Mouse (Mus musculus) heart, embryonic 15.5 days (tissue): ENCODE data around the gene Tmem11. TPM values are rescaled to one million over a fixed set of nuclear protein-coding genes. Genes with fewer than 3 reads are reported as not detected.
A peak's percentile ranks its signal among the peaks of the same experiment; 100 is the strongest.

Experiments used
- ATAC-seq: fragments of 200-750 bp; cut with Nextera tagmentation; replicated peaks from 2 replicates; pipeline ENCODE4 v1.8.0; 2017; ENCODE audit warnings: low read depth, moderate TSS enrichment; ENCODE audit not compliant: insufficient number of reproducible peaks, insufficient read depth, low FRiP score
- H3K27ac ChIP-seq: fragments of 300-500 bp; sonication (generic); 2 replicates; pipeline ENCODE4 v1.5.1; 2015; ENCODE audit warnings: mild to moderate bottlenecking, inconsistent platforms
- H3K27me3 ChIP-seq: fragments of 300-500 bp; sonication (generic); 2 replicates; pipeline ENCODE4 v1.6.1; 2015; ENCODE audit warnings: inconsistent platforms
- H3K36me3 ChIP-seq: fragments of 300-500 bp; sonication (generic); 2 replicates; pipeline ENCODE4 v1.6.1; 2015; ENCODE audit warnings: mild to moderate bottlenecking, inconsistent platforms
- H3K4me1 ChIP-seq: fragments of 300-500 bp; sonication (generic); replicated peaks from 2 replicates; pipeline ENCODE4 v1.6.1; 2015; ENCODE audit warnings: inconsistent platforms
- H3K4me2 ChIP-seq: fragments of 300-500 bp; sonication (generic); 2 replicates; pipeline ENCODE4 v1.6.1; 2015; ENCODE audit warnings: inconsistent platforms, mild to moderate bottlenecking, moderate library complexity
- H3K4me3 ChIP-seq: fragments of 300-500 bp; sonication (generic); 2 replicates; pipeline ENCODE4 v1.5.1; 2015; ENCODE audit warnings: mild to moderate bottlenecking, inconsistent platforms
- H3K9ac ChIP-seq: fragments of 300-500 bp; sonication (generic); 2 replicates; pipeline ENCODE4 v1.6.1; 2015; ENCODE audit warnings: mild to moderate bottlenecking, inconsistent platforms
- H3K9me3 ChIP-seq: fragments of 300-500 bp; sonication (generic); replicated peaks from 2 replicates; pipeline ENCODE4 v1.6.1; 2016; ENCODE audit warnings: inconsistent platforms
- WGBS: fragments of 180-500 bp; shearing (Covaris S2); methylation state at CpG from one replicate; pipeline ENCODE4 v1.1.7; 2015; ENCODE audit warnings: mixed read lengths; 5-methylcytosine and 5-hydroxymethylcytosine counted together
- polyA plus RNA-seq: library from polyadenylated mRNA; unstranded; fragments of >200 nt; fragmentation: Nextera tagmentation; extraction: Ambion mirVana; gene quantifications from 2 replicates; pipeline ENCODE4 v1.2.1, GENCODE M21; 2015

The Tmem11 gene
- polyA plus RNA-seq, result 52.1 and 63.2 TPM in 2 replicates

GRCm38 (mm10) chr11:60878675-60879294 lies at the start of gene Tmem11:
Tmem11 (minus strand) TSS chr11:60879272.
- H3K36me3 ChIP-seq, result no peaks in the 10 kb centered on the region
- peak; percentile 98 for ATAC-seq
- H3K27ac ChIP-seq, result peak within 1 kb of the TSS; percentile 95
- no peaks in the 10 kb centered on the region for H3K9me3 ChIP-seq
- H3K4me2 ChIP-seq, result peak within 1 kb of the TSS; percentile 69
- peak within 1 kb of the TSS; percentile 96 for H3K9ac ChIP-seq
- H3K4me3 ChIP-seq, result peak within 1 kb of the TSS; percentile 84
- WGBS, result under 1% methylated on average over 61 of the region's 62 CpGs
- peaks cover 48% of the 10 kb centered on the region for H3K4me1 ChIP-seq
- H3K27me3 ChIP-seq, result no peaks in the 10 kb centered on the region

GRCm38 (mm10) chr11:60927264-60927663 lies 48.2 kb upstream of the Tmem11 start:
- Histone ChIP-seq H3K9ac (no peak overlapping the region), H3K9me3 (no peaks in the 10 kb centered on the region), H3K4me3 (peak overlapping the region; percentile 7; the same call in 1 of the 2 replicates)

GRCm38 (mm10) chr11:60924981-60925380 lies 45.9 kb upstream of the Tmem11 start:
- no peaks in the 10 kb centered on the region for H3K27me3 ChIP-seq
- H3K36me3 ChIP-seq, result no peaks in the 10 kb centered on the region
- peaks cover 9% of the 10 kb centered on the region for H3K4me1 ChIP-seq
- no peak overlapping the region for H3K9ac ChIP-seq
- H3K4me2 ChIP-seq, result no peak overlapping the region
- no peak overlapping the region for H3K27ac ChIP-seq
- H3K4me3 ChIP-seq, result no peak overlapping the region
- H3K9me3 ChIP-seq, result no peaks in the 10 kb centered on the region
- ATAC-seq, result no peak
- 90% methylated on average over 1 of the region's 1 CpGs for WGBS

More at GRCm38 (mm10) chr11:60927264-60927663, 48.2 kb upstream of the Tmem11 start:
- ATAC-seq, result peak; percentile 64
- Histone ChIP-seq H3K27ac (0 out of 2 replicates have a peak overlapping the region, but pooled peaks have one; percentile 27), H3K27me3 (no peaks in the 10 kb centered on the region), H3K4me1 (peaks cover 21% of the 10 kb centered on the region), H3K4me2 (peak overlapping the region; percentile 54), H3K36me3 (no peaks in the 10 kb centered on the region)
- WGBS, result 1% methylated on average over 9 of the region's 9 CpGs

GRCm38 (mm10) chr11:60924498-60924897 lies 45.4 kb upstream of the Tmem11 start:
- Histone ChIP-seq H3K9me3 (no peaks in the 10 kb centered on the region), H3K4me2 (no peak overlapping the region), H3K4me3 (no peak overlapping the region), H3K9ac (no peak overlapping the region), H3K27ac (no peak overlapping the region), H3K27me3 (no peaks in the 10 kb centered on the region), H3K36me3 (no peaks in the 10 kb centered on the region), H3K4me1 (peaks cover 9% of the 10 kb centered on the region)
- ATAC-seq, result no peak
- 34% methylated on average over 6 of the region's 6 CpGs for WGBS

GRCm38 (mm10) chr11:60922964-60923363 lies 43.9 kb upstream of the Tmem11 start:
- Histone ChIP-seq H3K9ac (no peak overlapping the region), H3K27ac (no peak overlapping the region), H3K4me1 (peaks cover 9% of the 10 kb centered on the region), H3K27me3 (no peaks in the 10 kb centered on the region), H3K4me3 (no peak overlapping the region), H3K9me3 (no peaks in the 10 kb centered on the region), H3K36me3 (no peaks in the 10 kb centered on the region), H3K4me2 (no peak overlapping the region)
- WGBS, result 76% methylated on average over 5 of the region's 5 CpGs
- no peak for ATAC-seq

GRCm38 (mm10) chr11:60922195-60922594 lies 43.1 kb upstream of the Tmem11 start:
- H3K4me1 ChIP-seq, result peaks cover 4% of the 10 kb centered on the region
- WGBS, result 73% methylated on average over 1 of the region's 1 CpGs
- H3K4me3 ChIP-seq, result no peak overlapping the region

GRCm38 (mm10) chr11:60920021-60920420 lies 40.9 kb upstream of the Tmem11 start:
- no peaks in the 10 kb centered on the region for H3K27me3 ChIP-seq
- no peak overlapping the region for H3K9ac ChIP-seq
- H3K9me3 ChIP-seq, result no peaks in the 10 kb centered on the region
- H3K4me3 ChIP-seq, result no peak overlapping the region
- ATAC-seq, result no peak
- WGBS, result 62% methylated on average over 2 of the region's 2 CpGs
- 0 out of 2 replicates have a peak, but pooled peaks cover 2% of the 10 kb centered on the region for H3K4me1 ChIP-seq
- no peak overlapping the region for H3K4me2 ChIP-seq
- H3K27ac ChIP-seq, result no peak overlapping the region
- H3K36me3 ChIP-seq, result no peaks in the 10 kb centered on the region

More at GRCm38 (mm10) chr11:60922195-60922594, 43.1 kb upstream of the Tmem11 start:
- no peak for ATAC-seq
- no peaks in the 10 kb centered on the region for H3K9me3 ChIP-seq
- no peak overlapping the region for H3K4me2 ChIP-seq
- no peaks in the 10 kb centered on the region for H3K27me3 ChIP-seq
- no peak overlapping the region for H3K9ac ChIP-seq
- H3K27ac ChIP-seq, result no peak overlapping the region
- no peaks in the 10 kb centered on the region for H3K36me3 ChIP-seq

GRCm38 (mm10) chr11:60915201-60915600 lies 36.1 kb upstream of the Tmem11 start:
- Histone ChIP-seq H3K27me3 (no peaks in the 10 kb centered on the region), H3K4me1 (peaks cover 28% of the 10 kb centered on the region), H3K4me2 (0 out of 2 replicates have a peak overlapping the region, but pooled peaks have one; percentile 79), H3K27ac (no peak overlapping the region), H3K4me3 (no peak overlapping the region), H3K36me3 (no peaks in the 10 kb centered on the region), H3K9ac (no peak overlapping the region), H3K9me3 (no peaks in the 10 kb centered on the region)
- 55% methylated on average over 4 of the region's 4 CpGs for WGBS
- ATAC-seq, result no peak

GRCm38 (mm10) chr11:60914491-60914890 lies 35.4 kb upstream of the Tmem11 start, which contains the start of gene Natd1:
Natd1 (minus strand) TSS chr11:60914750.
- no peak for ATAC-seq
- peak within 1 kb of the TSS; percentile 88 for H3K9ac ChIP-seq
- peak within 1 kb of the TSS; percentile 94 for H3K4me3 ChIP-seq
- peaks cover 28% of the 10 kb centered on the region for H3K4me1 ChIP-seq
- H3K36me3 ChIP-seq, result no peaks in the 10 kb centered on the region
- peak within 1 kb of the TSS; percentile 79 for H3K4me2 ChIP-seq
- H3K27me3 ChIP-seq, result no peaks in the 10 kb centered on the region
- peak within 1 kb of the TSS; percentile 86 for H3K27ac ChIP-seq
- WGBS, result 21% methylated on average over 7 of the region's 7 CpGs
- H3K9me3 ChIP-seq, result no peaks in the 10 kb centered on the region

GRCm38 (mm10) chr11:60913301-60914196 lies 34.5 kb upstream of the Tmem11 start:
- peak overlapping the region; percentile 94 for H3K4me3 ChIP-seq
- no peaks in the 10 kb centered on the region for H3K9me3 ChIP-seq
- H3K27ac ChIP-seq, result peak overlapping the region; percentile 86
- peak; percentile 90 for ATAC-seq
- no peaks in the 10 kb centered on the region for H3K36me3 ChIP-seq
- no peaks in the 10 kb centered on the region for H3K27me3 ChIP-seq
- peak overlapping the region; percentile 79 for H3K4me2 ChIP-seq
- peak overlapping the region; percentile 88 for H3K9ac ChIP-seq
- WGBS, result under 1% methylated on average over 86 of the region's 86 CpGs
- H3K4me1 ChIP-seq, result peaks cover 28% of the 10 kb centered on the region

GRCm38 (mm10) chr11:60912525-60912973 lies 33.5 kb upstream of the Tmem11 start:
- Histone ChIP-seq H3K9ac (peak overlapping the region; percentile 88), H3K4me1 (peaks cover 28% of the 10 kb centered on the region), H3K9me3 (no peaks in the 10 kb centered on the region), H3K4me3 (peak overlapping the region; percentile 94), H3K27me3 (no peaks in the 10 kb centered on the region), H3K27ac (no peak overlapping the region), H3K4me2 (peak overlapping the region; percentile 79), H3K36me3 (no peaks in the 10 kb centered on the region)
- WGBS, result 22% methylated on average over 7 of the region's 7 CpGs
- no peak for ATAC-seq
